Mouse (Mus musculus): Measurements from ENCODE around the gene Cacna1i.

Cacna1i gene

GRCm38 (mm10) chr15:80340348-80340747 lies 53.3 kb downstream of the Cacna1i start:
- DNase-seq: peak; percentile 45

- DNase-seq: peak; percentile 12
Observed at GRCm38 (mm10) chr15:80342394-80342793, 55.4 kb downstream of the Cacna1i start.

GRCm38 (mm10) chr15:80343031-80343430 lies 56.0 kb downstream of the Cacna1i start:
- peak; percentile 83 for DNase-seq

- DNase-seq: no peak
Observed at GRCm38 (mm10) chr15:80343731-80344130, 56.7 kb downstream of the Cacna1i start.

- DNase-seq: no peak
Observed at GRCm38 (mm10) chr15:80346510-80346909, 59.5 kb downstream of the Cacna1i start.

GRCm38 (mm10) chr15:80350431-80350830 lies 63.4 kb downstream of the Cacna1i start:
- DNase-seq: no peak

GRCm38 (mm10) chr15:80358798-80359197 lies 71.8 kb downstream of the Cacna1i start:
- DNase-seq: no peak

GRCm38 (mm10) chr15:80361780-80362508 lies 74.9 kb downstream of the Cacna1i start:
- DNase-seq: no peak

GRCm38 (mm10) chr15:80362509-80363172 lies 75.6 kb downstream of the Cacna1i start:
- no peak for DNase-seq

- DNase-seq: no peak
Observed at GRCm38 (mm10) chr15:80363821-80364715, 77.0 kb downstream of the Cacna1i start.

- peak; percentile 14 for DNase-seq
Observed at GRCm38 (mm10) chr15:80366899-80367298, 79.9 kb downstream of the Cacna1i start.

- DNase-seq: no peak
Observed at GRCm38 (mm10) chr15:80373219-80373964, 86.4 kb downstream of the Cacna1i start.

- DNase-seq: no peak
Observed at GRCm38 (mm10) chr15:80374854-80375253, 87.8 kb downstream of the Cacna1i start.

GRCm38 (mm10) chr15:80387185-80387584 lies 100.1 kb downstream of the Cacna1i start:
- DNase-seq: no peak

GRCm38 (mm10) chr15:80391791-80392190 lies 104.8 kb downstream of the Cacna1i start:
- DNase-seq: no peak

GRCm38 (mm10) chr15:80395035-80395434 lies 108.0 kb downstream of the Cacna1i start:
- no peak for DNase-seq

GRCm38 (mm10) chr15:80399451-80399850 lies 112.4 kb downstream of the Cacna1i start:
- no peak for DNase-seq

- DNase-seq: peak; percentile 37
Observed at GRCm38 (mm10) chr15:80401387-80401898, 114.4 kb downstream of the Cacna1i start.

- DNase-seq: no peak
Observed at GRCm38 (mm10) chr15:80401980-80402379, 114.9 kb downstream of the Cacna1i start.

GRCm38 (mm10) chr15:80407873-80408272 lies 120.8 kb downstream of the Cacna1i start:
- peak; percentile 66 for DNase-seq

- DNase-seq: no peak
Observed at GRCm38 (mm10) chr15:80410661-80411060, 123.6 kb downstream of the Cacna1i start.

- no peak for DNase-seq
Observed at GRCm38 (mm10) chr15:80413070-80413469, 126.0 kb downstream of the Cacna1i start.
